Mouse (Mus musculus) limb, embryonic 12.5 days (tissue): ENCODE measurements around the gene Olfr181. TPM values are rescaled to one million over a fixed set of nuclear protein-coding genes. Genes with fewer than 3 reads are reported as not detected.

Experiments used
- ATAC-seq: fragments of 200-750 bp; cut with Nextera tagmentation; 2 replicates; pipeline ENCODE4 v1.8.0; 2017; ENCODE audit warnings: low read depth, moderate TSS enrichment; ENCODE audit not compliant: insufficient number of reproducible peaks, insufficient read depth, low FRiP score, low TSS enrichment
- H3K27ac ChIP-seq: fragments of 300-500 bp; sonication (generic); 2 replicates; pipeline ENCODE4 v1.5.1; 2016; ENCODE audit warnings: mild to moderate bottlenecking, moderate library complexity
- H3K27me3 ChIP-seq: fragments of 300-500 bp; sonication (generic); 2 replicates; pipeline ENCODE4 v1.6.1; 2016; ENCODE audit warnings: mild to moderate bottlenecking, moderate library complexity
- H3K36me3 ChIP-seq: fragments of 300-500 bp; sonication (generic); 2 replicates; pipeline ENCODE4 v1.6.1; 2016; ENCODE audit warnings: mild to moderate bottlenecking, moderate library complexity
- H3K4me1 ChIP-seq: fragments of 300-500 bp; sonication (generic); replicated peaks from 2 replicates; pipeline ENCODE4 v1.6.1; 2016
- H3K4me2 ChIP-seq: fragments of 300-500 bp; sonication (generic); 2 replicates; pipeline ENCODE4 v1.6.1; 2016; ENCODE audit warnings: mild to moderate bottlenecking, moderate library complexity
- H3K4me3 ChIP-seq: fragments of 300-500 bp; sonication (generic); replicated peaks from 2 replicates; pipeline ENCODE4 v1.5.1; 2016; ENCODE audit warnings: mild to moderate bottlenecking
- H3K9ac ChIP-seq: fragments of 300-500 bp; sonication (generic); replicated peaks from 2 replicates; pipeline ENCODE4 v1.6.1; 2016; ENCODE audit warnings: mild to moderate bottlenecking, moderate library complexity
- H3K9me3 ChIP-seq: fragments of 300-500 bp; sonication (generic); 2 replicates; pipeline ENCODE4 v1.6.1; 2016; ENCODE audit warnings: mild to moderate bottlenecking, moderate library complexity
- WGBS: fragments of 180-500 bp; shearing (Covaris S2); methylation state at CpG from one replicate; pipeline ENCODE4 v1.1.7; 2016; 5-methylcytosine and 5-hydroxymethylcytosine counted together
- polyA plus RNA-seq: library from polyadenylated mRNA; unstranded; fragments of >200 nt; fragmentation: Nextera tagmentation; extraction: Ambion mirVana; gene quantifications from 2 replicates; pipeline ENCODE4 v1.2.1, GENCODE M21; 2016

Olfr181 gene
- not detected in 2 replicates for polyA plus RNA-seq

DNA sequence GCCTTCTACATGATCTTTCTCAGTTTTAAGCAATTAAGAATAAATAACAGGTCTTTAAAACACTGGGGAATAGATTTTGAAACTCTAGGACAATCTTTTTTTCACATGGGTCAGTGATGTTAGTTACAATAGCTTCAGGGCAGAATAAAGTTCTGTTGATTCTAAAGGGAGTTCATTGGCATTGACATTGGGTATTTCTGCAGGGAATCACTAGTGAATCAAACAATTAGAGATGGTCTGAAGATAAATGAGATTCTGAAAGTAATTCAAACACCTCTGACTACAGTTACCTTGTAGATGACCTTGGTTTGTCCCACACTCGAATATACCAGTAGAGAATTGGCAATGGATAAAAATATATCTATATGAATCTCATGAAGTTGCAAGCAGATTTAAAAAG, at the start of gene Olfr181:
Gene Olfr181, minus strand, starts transcription at position 101 of the 400 bp plus-strand sequence.
- no peak within 1 kb of the TSS for H3K9ac ChIP-seq
- no peaks in the 10 kb centered on the region for H3K36me3 ChIP-seq
- H3K27me3 ChIP-seq, result no peaks in the 10 kb centered on the region
- H3K4me3 ChIP-seq, result no peak within 1 kb of the TSS
- ATAC-seq, result no peak
- no peak within 1 kb of the TSS for H3K27ac ChIP-seq
- no peaks in the 10 kb centered on the region for H3K4me1 ChIP-seq
- no peak within 1 kb of the TSS for H3K4me2 ChIP-seq
- 64% methylated on average over 1 of the region's 1 CpGs for WGBS
- no peaks in the 10 kb centered on the region for H3K9me3 ChIP-seq

DNA sequence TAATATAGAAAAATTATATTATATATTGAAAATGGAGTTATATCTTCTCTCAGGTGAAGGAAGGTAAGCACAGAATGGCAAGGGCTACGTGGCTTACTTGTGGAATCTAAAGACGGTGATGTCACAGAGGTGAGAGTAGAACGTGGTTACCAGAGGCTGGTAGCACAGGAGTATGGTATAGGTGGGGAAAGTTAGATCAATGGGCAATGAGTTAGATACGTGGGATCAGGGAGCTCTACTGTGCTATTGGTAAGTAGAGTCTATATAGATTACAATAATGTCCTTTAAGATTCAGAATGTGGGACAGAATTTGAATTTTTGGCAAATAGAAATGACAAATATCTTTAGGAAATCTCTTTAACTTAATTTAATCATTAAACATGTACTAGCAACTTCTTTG, 737 bp upstream of the Olfr181 start, which contains the start of gene Olfr180:
Gene Olfr180, minus strand, starts transcription at position 101 of the 400 bp plus-strand sequence.
- H3K4me1 ChIP-seq, result no peaks in the 10 kb centered on the region
- no peak within 1 kb of the TSS for H3K27ac ChIP-seq
- no peaks in the 10 kb centered on the region for H3K36me3 ChIP-seq
- no peaks in the 10 kb centered on the region for H3K9me3 ChIP-seq
- H3K9ac ChIP-seq, result no peak within 1 kb of the TSS
- ATAC-seq, result no peak
- no peak within 1 kb of the TSS for H3K4me2 ChIP-seq
- 78% methylated on average over 4 of the region's 4 CpGs for WGBS
- no peak within 1 kb of the TSS for H3K4me3 ChIP-seq
- no peaks in the 10 kb centered on the region for H3K27me3 ChIP-seq

DNA sequence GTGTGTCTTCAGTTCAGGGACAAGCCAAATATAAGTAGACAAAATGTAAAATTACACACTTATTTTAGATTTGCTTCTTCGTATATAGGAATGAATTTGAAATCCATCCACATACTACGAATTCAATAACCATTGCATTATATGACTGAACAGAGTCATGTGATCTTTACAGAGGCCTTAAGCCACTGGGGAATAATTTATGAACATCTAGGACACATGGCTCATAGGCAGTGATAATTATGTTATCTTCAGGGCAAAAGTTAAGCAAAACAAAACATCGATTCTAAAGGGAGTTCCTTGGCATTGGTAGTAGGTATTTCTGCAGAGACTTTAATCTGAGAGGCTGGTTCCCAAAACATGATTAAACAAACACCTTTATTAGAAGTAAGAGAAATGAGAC, 36.6 kb downstream of the Olfr181 start, which contains the start of gene Olfr178:
Gene Olfr178, minus strand, starts transcription at position 101 of the 400 bp plus-strand sequence.
- H3K4me1 ChIP-seq, result no peaks in the 10 kb centered on the region
- no peaks in the 10 kb centered on the region for H3K36me3 ChIP-seq
- H3K27me3 ChIP-seq, result no peaks in the 10 kb centered on the region
- H3K27ac ChIP-seq, result no peak within 1 kb of the TSS
- no peak for ATAC-seq
- no peak within 1 kb of the TSS for H3K4me3 ChIP-seq
- no peaks in the 10 kb centered on the region for H3K9me3 ChIP-seq
- H3K4me2 ChIP-seq, result no peak within 1 kb of the TSS
- no peak within 1 kb of the TSS for H3K9ac ChIP-seq
- WGBS, result 83% methylated on average over 3 of the region's 3 CpGs

DNA sequence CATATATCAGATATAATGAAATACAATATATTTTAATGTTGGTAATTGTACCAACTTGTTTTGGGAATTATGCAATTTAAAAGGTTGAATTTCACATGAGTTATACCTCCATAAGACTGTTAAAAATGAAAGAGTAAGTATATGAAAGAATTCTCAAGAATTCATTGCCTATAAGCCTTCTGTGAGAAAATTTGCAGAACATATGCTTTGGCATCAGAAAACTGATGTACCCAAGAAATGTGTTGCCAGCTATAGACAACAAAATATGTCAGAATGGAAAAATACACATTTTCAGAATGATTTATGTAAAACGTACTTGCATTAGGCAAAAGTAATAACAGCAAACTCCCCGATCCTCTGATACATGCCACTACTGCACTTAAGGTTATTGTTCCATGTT, 44.1 kb downstream of the Olfr181 start:
- Histone ChIP-seq H3K4me3 (no peak overlapping the region), H3K36me3 (no peaks in the 10 kb centered on the region), H3K9me3 (no peaks in the 10 kb centered on the region), H3K9ac (no peak overlapping the region), H3K4me1 (no peaks in the 10 kb centered on the region), H3K27ac (no peak overlapping the region), H3K4me2 (no peak overlapping the region), H3K27me3 (no peaks in the 10 kb centered on the region)
- ATAC-seq, result no peak
- 88% methylated on average over 2 of the region's 2 CpGs for WGBS

Other genes with a start within 250 kb of the Olfr181 start
- gene Gpr15, start 209.7 kb downstream of the Olfr181 start, polyA plus RNA-seq, result not detected in 2 replicates
- 105 and 119 TPM in 2 replicates for gene Cldnd1, start 200.8 kb downstream of the Olfr181 start, polyA plus RNA-seq
- not detected in 2 replicates for gene Olfr172, start 165.6 kb downstream of the Olfr181 start, polyA plus RNA-seq
- not detected in 2 replicates for gene Olfr173, start 128.5 kb downstream of the Olfr181 start, polyA plus RNA-seq
- gene Olfr175-ps1, start 102.0 kb downstream of the Olfr181 start, polyA plus RNA-seq, result not detected in 2 replicates
- gene Olfr177, start 54.0 kb downstream of the Olfr181 start, polyA plus RNA-seq, result not detected in 2 replicates
- gene Olfr178, start 36.7 kb downstream of the Olfr181 start, polyA plus RNA-seq, result not detected in 2 replicates
- gene Olfr180, start 637 bp upstream of the Olfr181 start, polyA plus RNA-seq, result not detected in 2 replicates
- not detected in 2 replicates for gene Olfr183, start 66.6 kb upstream of the Olfr181 start, polyA plus RNA-seq
- not detected in 2 replicates for gene Olfr186, start 101.5 kb upstream of the Olfr181 start, polyA plus RNA-seq
- not detected in 2 replicates for gene Olfr187, start 111.0 kb upstream of the Olfr181 start, polyA plus RNA-seq
- not detected in 2 replicates for gene Olfr190, start 149.2 kb upstream of the Olfr181 start, polyA plus RNA-seq
- gene Olfr191, start 161.1 kb upstream of the Olfr181 start, polyA plus RNA-seq, result not detected in 2 replicates
- not detected in 2 replicates for gene Olfr193, start 183.1 kb upstream of the Olfr181 start, polyA plus RNA-seq
- not detected in 2 replicates for gene Olfr194, start 192.3 kb upstream of the Olfr181 start, polyA plus RNA-seq
- not detected in 2 replicates for gene Olfr195, start 218.3 kb upstream of the Olfr181 start, polyA plus RNA-seq
- not detected in 2 replicates for gene Olfr196, start 241.7 kb upstream of the Olfr181 start, polyA plus RNA-seq